19 mouse cellular contexts compared by ENCODE assay signal in the genomic region with DNA sequence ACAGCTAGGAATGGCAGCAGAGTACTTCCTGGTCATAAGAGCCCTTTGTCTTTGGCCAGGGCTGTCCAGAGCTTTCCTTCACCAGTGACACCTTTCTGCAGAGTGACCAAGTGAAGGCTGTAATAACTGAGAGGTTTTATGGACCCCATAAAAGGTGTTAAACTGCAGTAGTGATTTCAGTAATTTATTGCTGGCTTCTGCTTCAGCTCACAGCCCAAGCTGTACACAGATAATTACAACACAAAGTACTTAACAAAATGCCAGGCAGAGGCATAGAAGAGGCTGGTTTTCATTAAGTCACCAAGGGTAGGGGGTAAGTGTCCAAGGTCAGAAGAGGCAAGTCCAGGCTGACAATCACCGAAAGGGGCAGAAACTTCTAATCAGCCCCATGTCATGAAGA.
A peak's percentile ranks its signal among the peaks of the same experiment; 100 is the strongest.
DNase-seq lines count a peak whose midpoint lies in the region; ATAC-seq and TF ChIP-seq lines count a peak whose summit lies in the region.
"Had no signal": no experiment of that assay in that cellular context is flagged by ENCODE, and none has a peak within 500 bp of the region (broad histone marks: within the 10 kb centered on the region; RNA-seq: fewer than 3 reads in every experiment).

No protein-coding gene starts in this region.

- TF ChIP-seq CTCF in intestine, postnatal 0 days (IDR thresholded peaks at IDR 0.05; ENCODE audit: low read depth) = no peak
- no peak for TF ChIP-seq CTCF in olfactory bulb, adult 2 months (IDR thresholded peaks at IDR 0.05; ENCODE audit: insufficient read depth, low read depth, low read length)

- H3K9me3 ChIP-seq in intestine, postnatal 0 days (ENCODE audit: control insufficient read depth) = no peaks in the 10 kb centered on the region
- H3K9me3 ChIP-seq in intestine, embryonic 16.5 days (ENCODE audit: control insufficient read depth, low read length) = no peaks in the 10 kb centered on the region
- no peaks in the 10 kb centered on the region for H3K9me3 ChIP-seq in neural tube, embryonic 12.5 days
- H3K9me3 ChIP-seq in limb, embryonic 11.5 days (ENCODE audit: control insufficient read depth, low read length) = no peaks in the 10 kb centered on the region
- no peaks in the 10 kb centered on the region for H3K9me3 ChIP-seq in hindbrain, embryonic 10.5 days
- H3K9me3 ChIP-seq: embryonic facial prominence, embryonic 10.5 days; heart, embryonic 12.5 days; hindbrain, embryonic 15.5 days had no signal

- H3K4me3 ChIP-seq in intestine, postnatal 0 days (ENCODE audit: low read depth, low read length) = no peak overlapping the region
- no peak overlapping the region for H3K4me3 ChIP-seq in intestine, embryonic 16.5 days (ENCODE audit: low read length)
- H3K4me3 ChIP-seq in neural tube, embryonic 12.5 days = no peak overlapping the region
- no peak overlapping the region for H3K4me3 ChIP-seq in limb, embryonic 11.5 days (ENCODE audit: low read depth, low read length)
- H3K4me3 ChIP-seq in olfactory bulb, adult 2 months (ENCODE audit: insufficient read depth, low read depth, low read length) = no peak overlapping the region
- no peak overlapping the region for H3K4me3 ChIP-seq in hindbrain, embryonic 10.5 days
- H3K4me3 ChIP-seq: embryonic facial prominence, embryonic 10.5 days; gastrocnemius, adult 2 months; heart, embryonic 12.5 days; hindbrain, embryonic 15.5 days had no signal

- no peak for TF ChIP-seq POLR2A in olfactory bulb, adult 2 months (IDR thresholded peaks at IDR 0.05; ENCODE audit: insufficient read depth, low read depth, low read length)

- no peaks in the 10 kb centered on the region for H3K36me3 ChIP-seq in intestine, postnatal 0 days (ENCODE audit: control insufficient read depth, insufficient read depth)
- no peaks in the 10 kb centered on the region for H3K36me3 ChIP-seq in intestine, embryonic 16.5 days (ENCODE audit: control insufficient read depth, insufficient read depth, low read length)
- no peaks in the 10 kb centered on the region for H3K36me3 ChIP-seq in neural tube, embryonic 12.5 days
- no peaks in the 10 kb centered on the region for H3K36me3 ChIP-seq in limb, embryonic 11.5 days (ENCODE audit: control insufficient read depth, insufficient read depth, low read length)
- no peaks in the 10 kb centered on the region for H3K36me3 ChIP-seq in hindbrain, embryonic 10.5 days
- H3K36me3 ChIP-seq: embryonic facial prominence, embryonic 10.5 days; heart, embryonic 12.5 days; hindbrain, embryonic 15.5 days had no signal

- DNase-seq in neural tube, embryonic 10.5 days (ENCODE audit: extremely low spot score, low spot score) = no peak
- no peak for DNase-seq in limb, embryonic 11.5 days (ENCODE audit: low spot score)
- no peak for DNase-seq in hindbrain, embryonic 10.5 days (ENCODE audit: low spot score)
- DNase-seq in cerebellum, adult 11-12 months = no peak
- DNase-seq: adrenal gland, postnatal 25 days; cerebellum, adult 2 months; cerebellum, postnatal 10 days; gastrocnemius, adult 2 months; gastrocnemius, postnatal 25 days had no signal

- H3K27me3 ChIP-seq in intestine, postnatal 0 days (replicated peaks; ENCODE audit: control insufficient read depth, insufficient read depth, low read length) = no peaks in the 10 kb centered on the region
- no peaks in the 10 kb centered on the region for H3K27me3 ChIP-seq in intestine, embryonic 16.5 days (replicated peaks; ENCODE audit: control insufficient read depth, insufficient read depth, low read length)
- no peaks in the 10 kb centered on the region for H3K27me3 ChIP-seq in neural tube, embryonic 12.5 days (replicated peaks)
- peaks cover 15% of the 10 kb centered on the region for H3K27me3 ChIP-seq in limb, embryonic 11.5 days (ENCODE audit: control insufficient read depth, insufficient read depth, low read length)
- H3K27me3 ChIP-seq in hindbrain, embryonic 10.5 days (ENCODE audit: insufficient read depth, poor library complexity, severe bottlenecking) = no peaks in the 10 kb centered on the region
- H3K27me3 ChIP-seq: CH12.LX; hindbrain, embryonic 15.5 days; Patski had no signal

- no peaks in the 10 kb centered on the region for H3K4me1 ChIP-seq in intestine, postnatal 0 days (replicated peaks; ENCODE audit: control insufficient read depth, insufficient read depth, low read length)
- H3K4me1 ChIP-seq in intestine, embryonic 16.5 days (ENCODE audit: control insufficient read depth, insufficient read depth, low read length) = peaks cover 5% of the 10 kb centered on the region; the same call in 1 of the 2 replicates
- peaks cover 9% of the 10 kb centered on the region; the same call in 1 of the 2 replicates for H3K4me1 ChIP-seq in neural tube, embryonic 12.5 days
- H3K4me1 ChIP-seq in limb, embryonic 11.5 days (ENCODE audit: control insufficient read depth, insufficient read depth, low read length) = peaks cover 11% of the 10 kb centered on the region; the same call in 1 of the 2 replicates
- peaks cover 26% of the 10 kb centered on the region for H3K4me1 ChIP-seq in olfactory bulb, adult 2 months (ENCODE audit: control insufficient read depth, insufficient read depth, low read length)
- peaks cover 15% of the 10 kb centered on the region; the same call in 1 of the 2 replicates for H3K4me1 ChIP-seq in hindbrain, embryonic 10.5 days (replicated peaks)
- H3K4me1 ChIP-seq: hindbrain, embryonic 15.5 days had no signal

- no peak overlapping the region for H3K9ac ChIP-seq in intestine, postnatal 0 days (ENCODE audit: low read depth, low read length)
- H3K9ac ChIP-seq in intestine, embryonic 16.5 days (ENCODE audit: low read depth, low read length) = no peak overlapping the region
- no peak overlapping the region for H3K9ac ChIP-seq in neural tube, embryonic 12.5 days
- no peak overlapping the region for H3K9ac ChIP-seq in limb, embryonic 11.5 days (ENCODE audit: low read length)
- H3K9ac ChIP-seq: heart, embryonic 12.5 days; hindbrain, embryonic 15.5 days had no signal

- 55% methylated on average over 1 of the region's 1 CpGs for WGBS in intestine, postnatal 0 days
- WGBS in intestine, embryonic 16.5 days = 36% methylated on average over 1 of the region's 1 CpGs
- WGBS in neural tube, embryonic 12.5 days = 58% methylated on average over 1 of the region's 1 CpGs
- WGBS in limb, embryonic 11.5 days = 23% methylated on average over 1 of the region's 1 CpGs
- WGBS in olfactory bulb, adult 2 months = 88% methylated on average over 1 of the region's 1 CpGs
- 64% methylated on average over 1 of the region's 1 CpGs for WGBS in hindbrain, embryonic 10.5 days

- H3K27ac ChIP-seq in intestine, postnatal 0 days (ENCODE audit: low read depth, low read length) = no peak overlapping the region
- no peak overlapping the region for H3K27ac ChIP-seq in intestine, embryonic 16.5 days (ENCODE audit: low read length)
- no peak overlapping the region for H3K27ac ChIP-seq in neural tube, embryonic 12.5 days
- H3K27ac ChIP-seq in limb, embryonic 11.5 days (replicated peaks; ENCODE audit: low read depth, low read length) = no peak overlapping the region
- 0 out of 2 replicates have a peak overlapping the region, but pooled peaks have one; percentile 8 for H3K27ac ChIP-seq in olfactory bulb, adult 2 months (ENCODE audit: insufficient read depth, low read depth, low read length)
- no peak overlapping the region for H3K27ac ChIP-seq in hindbrain, embryonic 10.5 days
- H3K27ac ChIP-seq: embryonic facial prominence, embryonic 10.5 days; gastrocnemius, adult 2 months; hindbrain, embryonic 15.5 days had no signal

- peak; percentile 36; the same call in 1 of the 2 replicates for ATAC-seq in intestine, postnatal 0 days
- no peak; the same call in 1 of the 2 replicates for ATAC-seq in intestine, embryonic 16.5 days
- ATAC-seq in neural tube, embryonic 12.5 days (ENCODE audit: low FRiP score, low read depth) = peak; percentile 48; the same call in 1 of the 2 replicates
- ATAC-seq in limb, embryonic 11.5 days (ENCODE audit: insufficient number of reproducible peaks, low FRiP score, low TSS enrichment, low read depth) = 0 out of 2 replicates have a peak, but pooled peaks have one; percentile 8
- ATAC-seq: activated CD4-positive, CD25-positive, alpha-beta regulatory T cell, adult 4 months; Patski had no signal

- H3K4me2 ChIP-seq in intestine, postnatal 0 days (replicated peaks; ENCODE audit: low read depth) = no peak overlapping the region
- no peak overlapping the region for H3K4me2 ChIP-seq in intestine, embryonic 16.5 days (ENCODE audit: low read depth, low read length)
- no peak overlapping the region for H3K4me2 ChIP-seq in neural tube, embryonic 12.5 days (replicated peaks)
- H3K4me2 ChIP-seq in limb, embryonic 11.5 days (ENCODE audit: low read depth, severe bottlenecking) = no peak overlapping the region
- H3K4me2 ChIP-seq: heart, embryonic 12.5 days; hindbrain, embryonic 15.5 days had no signal
